In genomic region chr9:41682911-41683310, GRCm38 (mm10) we compare ENCODE assay signal across 22 mouse cellular contexts.
A peak's percentile ranks its signal among the peaks of the same experiment; 100 is the strongest.
DNase-seq lines count a peak whose midpoint lies in the region; ATAC-seq lines count a peak whose summit lies in the region.
"Had no signal": no experiment of that assay in that cellular context is flagged by ENCODE, and none has a peak within 500 bp of the region (broad histone marks: within the 10 kb centered on the region; RNA-seq: fewer than 3 reads in every experiment).

No protein-coding gene starts in this region.

- H3K36me3 ChIP-seq in embryonic facial prominence, embryonic 12.5 days: no peaks in the 10 kb centered on the region
- no peaks in the 10 kb centered on the region for H3K36me3 ChIP-seq in embryonic facial prominence, embryonic 10.5 days (replicated peaks)
- H3K36me3 ChIP-seq in lung, embryonic 16.5 days (ENCODE audit: control insufficient read depth, insufficient read depth, low read length): no peaks in the 10 kb centered on the region
- H3K36me3 ChIP-seq: forebrain, embryonic 15.5 days; G1E had no signal

- no peak overlapping the region for H3K4me2 ChIP-seq in embryonic facial prominence, embryonic 12.5 days (replicated peaks)
- no peak overlapping the region for H3K4me2 ChIP-seq in lung, embryonic 16.5 days (ENCODE audit: low read depth, low read length)
- H3K4me2 ChIP-seq: forebrain, embryonic 13.5 days; forebrain, embryonic 15.5 days had no signal

- H3K4me1 ChIP-seq in embryonic facial prominence, embryonic 12.5 days: no peaks in the 10 kb centered on the region
- no peaks in the 10 kb centered on the region for H3K4me1 ChIP-seq in embryonic facial prominence, embryonic 10.5 days
- no peaks in the 10 kb centered on the region for H3K4me1 ChIP-seq in lung, embryonic 16.5 days (replicated peaks; ENCODE audit: control insufficient read depth, insufficient read depth, low read length)
- H3K4me1 ChIP-seq: forebrain, embryonic 13.5 days; forebrain, embryonic 15.5 days had no signal

- no peak for DNase-seq in embryonic facial prominence, embryonic 10.5 days (ENCODE audit: low spot score)
- no peak for DNase-seq in lung, postnatal 36 days
- peak; percentile 54 for DNase-seq in lung, postnatal 10 days
- DNase-seq in lung, adult 18-20 months: no peak
- DNase-seq in thymus, postnatal 0 days (ENCODE audit: low spot score): no peak
- DNase-seq: adrenal gland, adult 8-10 months; adrenal gland, postnatal 14 days; adrenal gland, postnatal 36 days; cerebellum, adult 11-12 months; cerebellum, adult 2 months; cerebellum, adult 9-10 months; cerebellum, postnatal 10 days; cerebellum, postnatal 25 days; forebrain, postnatal 0 days had no signal

- 0 out of 2 replicates have a peak overlapping the region, but pooled peaks have one; percentile 3 for H3K27ac ChIP-seq in embryonic facial prominence, embryonic 12.5 days
- H3K27ac ChIP-seq in embryonic facial prominence, embryonic 10.5 days (replicated peaks): no peak overlapping the region
- H3K27ac ChIP-seq in lung, embryonic 16.5 days (ENCODE audit: low read length): no peak overlapping the region
- H3K27ac ChIP-seq: forebrain, embryonic 13.5 days; forebrain, embryonic 15.5 days had no signal

- H3K9me3 ChIP-seq in embryonic facial prominence, embryonic 12.5 days: no peaks in the 10 kb centered on the region
- H3K9me3 ChIP-seq in embryonic facial prominence, embryonic 10.5 days: no peaks in the 10 kb centered on the region
- H3K9me3 ChIP-seq in lung, embryonic 16.5 days (ENCODE audit: control insufficient read depth, low read length): no peaks in the 10 kb centered on the region
- H3K9me3 ChIP-seq: forebrain, embryonic 13.5 days; forebrain, embryonic 15.5 days had no signal

- no peaks in the 10 kb centered on the region for H3K27me3 ChIP-seq in embryonic facial prominence, embryonic 12.5 days
- H3K27me3 ChIP-seq in embryonic facial prominence, embryonic 10.5 days (replicated peaks; ENCODE audit: low read depth, poor library complexity, severe bottlenecking): no peaks in the 10 kb centered on the region
- H3K27me3 ChIP-seq in lung, embryonic 16.5 days (ENCODE audit: control insufficient read depth, insufficient read depth, low read depth, low read length): no peaks in the 10 kb centered on the region
- H3K27me3 ChIP-seq: CH12.LX; forebrain, embryonic 13.5 days; forebrain, embryonic 15.5 days; Patski had no signal

- ATAC-seq in embryonic facial prominence, embryonic 12.5 days (ENCODE audit: insufficient number of reproducible peaks, insufficient read depth, low FRiP score, low TSS enrichment): no peak
- ATAC-seq in lung, embryonic 16.5 days (ENCODE audit: low read depth): peak; percentile 47
- ATAC-seq: activated CD4-positive, CD25-positive, alpha-beta regulatory T cell, adult 4 months; forebrain, embryonic 13.5 days; forebrain, embryonic 15.5 days; forebrain, postnatal 0 days; Patski had no signal

- WGBS in embryonic facial prominence, embryonic 12.5 days: 50% methylated on average over 1 of the region's 1 CpGs
- 78% methylated on average over 1 of the region's 1 CpGs for WGBS in embryonic facial prominence, embryonic 10.5 days
- WGBS in lung, embryonic 16.5 days: 31% methylated on average over 1 of the region's 1 CpGs

- H3K4me3 ChIP-seq in embryonic facial prominence, embryonic 12.5 days: no peak overlapping the region
- no peak overlapping the region for H3K4me3 ChIP-seq in embryonic facial prominence, embryonic 10.5 days
- H3K4me3 ChIP-seq in lung, embryonic 16.5 days (ENCODE audit: low read length): no peak overlapping the region
- H3K4me3 ChIP-seq: forebrain, embryonic 13.5 days; forebrain, embryonic 15.5 days had no signal

- no peak overlapping the region for H3K9ac ChIP-seq in embryonic facial prominence, embryonic 12.5 days
- no peak overlapping the region for H3K9ac ChIP-seq in lung, embryonic 16.5 days (ENCODE audit: low read length)
- H3K9ac ChIP-seq: forebrain, embryonic 13.5 days; forebrain, embryonic 15.5 days; forebrain, postnatal 0 days had no signal
